Mouse (Mus musculus): ENCODE results near the gene Mapkapk5.

- TF ChIP-seq POLR2AphosphoS2 (IDR thresholded peaks at IDR 0.05; ENCODE audit: low read length) (no peak), POLR2A (IDR thresholded peaks at IDR 0.05; ENCODE audit: control insufficient read depth in 1 of 2, insufficient read depth in 1 of 2, low read depth in 1 of 2, low read length in 2 of 2, poor library complexity in 1 of 2) (no peak), E2F4 (IDR thresholded peaks at IDR 0.05; ENCODE audit: borderline replicate concordance, low read depth, low read length) (no peak), BHLHE40 (IDR thresholded peaks at IDR 0.05; ENCODE audit: borderline replicate concordance, low read depth, low read length) (no peak), KAT2A (conservative IDR thresholded peaks at IDR 0.05; ENCODE audit: low read depth, low read length) (no peak), CTCF (IDR thresholded peaks at IDR 0.05 in 2 of 3, conservative IDR thresholded peaks at IDR 0.05 in 1 of 3; ENCODE audit: control insufficient read depth in 1 of 3, insufficient read depth in 1 of 3, low read depth in 2 of 3, low read length in 3 of 3, poor library complexity in 1 of 3, severe bottlenecking in 1 of 3) (no peak), ZMIZ1 (IDR thresholded peaks at IDR 0.05; ENCODE audit: low read depth, low read length) (no peak), HCFC1 (IDR thresholded peaks at IDR 0.05; ENCODE audit: low read depth, low read length) (no peak), EP300 (IDR thresholded peaks at IDR 0.05; ENCODE audit: low read depth in 1 of 2, low read length in 2 of 2) (no peak), MAZ (IDR thresholded peaks at IDR 0.05; ENCODE audit: low read depth, low read length) (no peak), ZC3H11A (IDR thresholded peaks at IDR 0.05; ENCODE audit: low read depth, low read length) (no peak)
Measured at GRCm38 (mm10) chr5:121540066-121540465, 5.6 kb downstream of the Mapkapk5 start.
